ENCODE assay signal across 8 mouse cellular contexts in the genomic region with DNA sequence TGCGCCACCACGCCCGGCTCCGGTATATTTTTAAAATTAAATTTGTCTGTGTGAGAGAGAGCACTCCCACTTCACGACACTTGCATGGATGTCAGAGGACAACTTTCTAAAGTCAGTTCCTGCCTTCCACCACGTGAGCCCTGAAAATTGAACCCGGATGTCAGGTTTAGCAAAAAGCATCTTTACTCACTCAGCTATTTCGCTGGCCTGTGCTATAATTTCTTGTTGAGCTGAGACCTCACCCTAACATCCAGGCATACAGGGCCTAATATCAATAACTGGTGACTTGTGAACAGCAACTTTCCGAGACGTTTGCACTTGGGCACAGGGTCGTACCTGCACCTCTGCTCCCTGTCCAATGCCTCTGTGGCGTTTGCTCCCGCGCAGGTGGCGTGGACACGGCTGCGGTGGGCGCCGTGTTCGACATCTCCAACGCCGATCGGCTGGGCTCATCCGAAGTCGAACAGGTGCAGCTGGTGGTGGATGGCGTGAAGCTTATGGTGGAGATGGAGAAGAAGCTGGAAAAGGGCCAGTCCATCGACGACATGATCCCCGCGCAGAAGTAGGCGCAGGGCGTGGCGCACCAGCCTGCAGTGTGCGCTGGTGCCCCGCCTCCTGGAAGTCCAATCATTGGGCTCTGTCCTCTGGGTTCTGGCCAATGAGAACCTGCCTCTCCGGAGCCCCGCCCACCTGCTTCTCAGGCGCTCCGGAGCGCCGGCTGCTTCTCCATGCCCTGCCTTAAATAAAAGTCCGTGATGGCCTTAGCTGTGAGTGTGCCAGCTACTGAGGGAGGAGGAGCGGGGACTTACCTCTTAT. TPM values are rescaled to one million over a fixed set of nuclear protein-coding genes. Genes with fewer than 3 reads are reported as not detected.
DNase-seq lines count a peak whose midpoint lies in the region; ATAC-seq lines count a peak whose summit lies in the region.

No protein-coding gene starts in this region.

- peaks cover 28% of the 10 kb centered on the region for H3K36me3 ChIP-seq in heart, embryonic 13.5 days
- peaks cover 3% of the 10 kb centered on the region; the same call in 1 of the 2 replicates for H3K36me3 ChIP-seq in liver, embryonic 11.5 days (ENCODE audit: control insufficient read depth, insufficient read depth, low read length)
- peaks cover 2% of the 10 kb centered on the region; the same call in 1 of the 2 replicates for H3K36me3 ChIP-seq in splenic B cell, adult 2 months (ENCODE audit: control insufficient read depth, insufficient read depth, low read length, poor library complexity, severe bottlenecking)

- no peaks in the 10 kb centered on the region for H3K9me3 ChIP-seq in heart, embryonic 13.5 days
- H3K9me3 ChIP-seq in liver, embryonic 11.5 days (ENCODE audit: control insufficient read depth, low read length) = no peaks in the 10 kb centered on the region

- peak overlapping the region; percentile 50 for H3K4me3 ChIP-seq in brown adipose tissue, adult 24 weeks (ENCODE audit: insufficient read depth, low read depth, low read length)
- peak overlapping the region; percentile 49 for H3K4me3 ChIP-seq in heart, embryonic 13.5 days
- peak overlapping the region; percentile 39 for H3K4me3 ChIP-seq in liver, embryonic 11.5 days (ENCODE audit: low read depth, low read length)

- peaks cover 54% of the 10 kb centered on the region for H3K27me3 ChIP-seq in heart, embryonic 13.5 days (replicated peaks)
- peaks cover 36% of the 10 kb centered on the region for H3K27me3 ChIP-seq in liver, embryonic 11.5 days (replicated peaks; ENCODE audit: control insufficient read depth, insufficient read depth, low read length)
- H3K27me3 ChIP-seq in splenic B cell, adult 2 months (ENCODE audit: control insufficient read depth, insufficient read depth, low read length, poor library complexity, severe bottlenecking) = no peaks in the 10 kb centered on the region

- peak; percentile 95 for ATAC-seq in erythroid progenitor cell, adult 5-6 weeks (replicated peaks; ENCODE audit: low FRiP score, poor library complexity, severe bottlenecking)
- peak; percentile 78 for ATAC-seq in heart, embryonic 13.5 days (ENCODE audit: extremely low read depth, insufficient number of reproducible peaks, low FRiP score, low TSS enrichment)
- peak; percentile 96 for ATAC-seq in liver, embryonic 11.5 days (replicated peaks; ENCODE audit: low FRiP score)

- H3K4me2 ChIP-seq in heart, embryonic 13.5 days = peak overlapping the region; percentile 76
- H3K4me2 ChIP-seq in liver, embryonic 11.5 days = peak overlapping the region; percentile 67

- DNase-seq in B cell, adult 2 months = peak; percentile 87
- DNase-seq in kidney, postnatal 10 days = peak; percentile 93
- peak; percentile 80 for DNase-seq in liver, embryonic 11.5 days (ENCODE audit: low spot score)
- peak; percentile 89 for DNase-seq in naive thymus-derived CD4-positive, alpha-beta T cell, adult 2 months (ENCODE audit: low read depth)
- peak; percentile 89 for DNase-seq in splenic B cell, adult 2 months (ENCODE audit: low read depth, low spot score)

- H3K4me1 ChIP-seq in brown adipose tissue, adult 24 weeks (ENCODE audit: control insufficient read depth, insufficient read depth, insufficient read length, low read length) = 0 out of 2 replicates have a peak, but pooled peaks cover 3% of the 10 kb centered on the region
- peaks cover 17% of the 10 kb centered on the region for H3K4me1 ChIP-seq in heart, embryonic 13.5 days
- peaks cover 5% of the 10 kb centered on the region; the same call in 1 of the 2 replicates for H3K4me1 ChIP-seq in liver, embryonic 11.5 days (replicated peaks; ENCODE audit: control insufficient read depth, insufficient read depth, low read length)

- WGBS in heart, embryonic 13.5 days = 13% methylated on average over 43 of the region's 43 CpGs
- WGBS in liver, embryonic 11.5 days = 11% methylated on average over 43 of the region's 43 CpGs

- H3K27ac ChIP-seq in brown adipose tissue, adult 24 weeks (replicated peaks; ENCODE audit: low read depth, low read length) = no peak overlapping the region
- no peak overlapping the region for H3K27ac ChIP-seq in heart, embryonic 13.5 days (replicated peaks)
- H3K27ac ChIP-seq in liver, embryonic 11.5 days (ENCODE audit: low read depth, low read length) = no peak overlapping the region

- peak overlapping the region; percentile 71 for H3K9ac ChIP-seq in heart, embryonic 13.5 days
- H3K9ac ChIP-seq in liver, embryonic 11.5 days (ENCODE audit: low read depth, low read length) = no peak overlapping the region

RNA-seq across cellular contexts. Expression of gene Ckm, which starts 16.5 kb away (rescaled TPM):
- polyA plus RNA-seq in brown adipose tissue, adult 24 weeks (2012; ENCODE audit: insufficient read depth, insufficient read length, missing spikeins) = 328 and 404 TPM in 2 replicates
- total RNA-seq in erythroid progenitor cell, adult 5-6 weeks (2015; ENCODE audit: low replicate concordance) = not detected in 2 replicates
- not detected in 2 replicates for total RNA-seq in erythroid progenitor cell, adult 5-6 weeks (2017; ENCODE audit: low replicate concordance)
- polyA plus RNA-seq in heart, embryonic 13.5 days (2015; fragmentation: Nextera tagmentation; extraction: Ambion mirVana) = 284 and 345 TPM in 2 replicates
- 0.34 and 0.40 TPM in 2 replicates for polyA plus RNA-seq in liver, embryonic 11.5 days (2014; fragmentation: Nextera tagmentation; extraction: Ambion mirVana)

RNA-seq across cellular contexts. Expression of gene Klc3, which starts 17.1 kb away (rescaled TPM):
- polyA plus RNA-seq in brown adipose tissue, adult 24 weeks (2012; ENCODE audit: insufficient read depth, insufficient read length, missing spikeins) = not detected in 2 replicates
- 2.5 TPM in 1 of 2 replicates, not detected in the other for total RNA-seq in erythroid progenitor cell, adult 5-6 weeks (2015; ENCODE audit: low replicate concordance)
- total RNA-seq in erythroid progenitor cell, adult 5-6 weeks (2017; ENCODE audit: low replicate concordance) = not detected in 2 replicates
- 4.8 and 5.5 TPM in 2 replicates for polyA plus RNA-seq in heart, embryonic 13.5 days (2015; fragmentation: Nextera tagmentation; extraction: Ambion mirVana)
- polyA plus RNA-seq in liver, embryonic 11.5 days (2014; fragmentation: Nextera tagmentation; extraction: Ambion mirVana) = 0.71 and 0.99 TPM in 2 replicates

RNA-seq across cellular contexts. Expression of gene Mark4, which starts 37.6 kb away (rescaled TPM):
- 9.8 and 10.9 TPM in 2 replicates for polyA plus RNA-seq in brown adipose tissue, adult 24 weeks (2012; ENCODE audit: insufficient read depth, insufficient read length, missing spikeins)
- total RNA-seq in erythroid progenitor cell, adult 5-6 weeks (2015; ENCODE audit: low replicate concordance) = 4.3 and 8.8 TPM in 2 replicates
- total RNA-seq in erythroid progenitor cell, adult 5-6 weeks (2017; ENCODE audit: low replicate concordance) = 1.1 and 1.2 TPM in 2 replicates
- 6.5 and 7.5 TPM in 2 replicates for polyA plus RNA-seq in heart, embryonic 13.5 days (2015; fragmentation: Nextera tagmentation; extraction: Ambion mirVana)
- polyA plus RNA-seq in liver, embryonic 11.5 days (2014; fragmentation: Nextera tagmentation; extraction: Ambion mirVana) = 6.7 and 7.7 TPM in 2 replicates

RNA-seq across cellular contexts. Expression of gene Ercc2, which starts 39.2 kb away (rescaled TPM):
- polyA plus RNA-seq in brown adipose tissue, adult 24 weeks (2012; ENCODE audit: insufficient read depth, insufficient read length, missing spikeins) = 4.4 and 6.4 TPM in 2 replicates
- 1.7 and 1.8 TPM in 2 replicates for total RNA-seq in erythroid progenitor cell, adult 5-6 weeks (2015; ENCODE audit: low replicate concordance)
- total RNA-seq in erythroid progenitor cell, adult 5-6 weeks (2017; ENCODE audit: low replicate concordance) = 5.3 and 11.3 TPM in 2 replicates
- polyA plus RNA-seq in heart, embryonic 13.5 days (2015; fragmentation: Nextera tagmentation; extraction: Ambion mirVana) = 11.8 and 12.2 TPM in 2 replicates
- 14.0 and 15.6 TPM in 2 replicates for polyA plus RNA-seq in liver, embryonic 11.5 days (2014; fragmentation: Nextera tagmentation; extraction: Ambion mirVana)

RNA-seq across cellular contexts. Expression of gene Exoc3l2, which starts 42.1 kb away (rescaled TPM):
- 0.79 and 1.0 TPM in 2 replicates for polyA plus RNA-seq in brown adipose tissue, adult 24 weeks (2012; ENCODE audit: insufficient read depth, insufficient read length, missing spikeins)
- not detected in 2 replicates for total RNA-seq in erythroid progenitor cell, adult 5-6 weeks (2015; ENCODE audit: low replicate concordance)
- total RNA-seq in erythroid progenitor cell, adult 5-6 weeks (2017; ENCODE audit: low replicate concordance) = not detected in 2 replicates
- 1.1 and 1.2 TPM in 2 replicates for polyA plus RNA-seq in heart, embryonic 13.5 days (2015; fragmentation: Nextera tagmentation; extraction: Ambion mirVana)
- polyA plus RNA-seq in liver, embryonic 11.5 days (2014; fragmentation: Nextera tagmentation; extraction: Ambion mirVana) = 4.3 and 5.6 TPM in 2 replicates

Comparison
In these comparisons a context has a peak if more than half of its experiments do, and no peak if none do; other contexts are left out.
1. RNA of gene Ckm, which starts 16.5 kb away (polyA plus RNA-seq): 328 to 404 TPM in brown adipose tissue, adult 24 weeks and 284 to 345 TPM in heart, embryonic 13.5 days; 0.34 to 0.40 TPM in liver, embryonic 11.5 days; every median in the first group is over 100 times any median in the second.
2. Peak in every context shown above with its lines, with median percentiles within 50 percentile points of each other: DNase-seq, H3K4me3 ChIP-seq and ATAC-seq.